Mouse (Mus musculus) activated CD4-positive, CD25-positive, alpha-beta regulatory T cell, adult 4 months (primary cell): ENCODE results near the gene Wdr17. TPM values are rescaled to one million over a fixed set of nuclear protein-coding genes. Genes with fewer than 3 reads are reported as not detected.

Experiments
- ATAC-seq: one replicate; pipeline ENCODE4 v1.8.0; 2017
- polyA plus RNA-seq, 2 experiments: library from polyadenylated mRNA; unstranded; fragments of 100-300 nt; shearing (Covaris generic); gene quantifications; one replicate each; pipeline ENCODE4 v1.2.1; 2017

Wdr17 gene
- polyA plus RNA-seq = 1 to 10 TPM in 1 of 2 experiments, not detected in 1; 1.1 TPM

GRCm38 (mm10) chr8:54886987-54887785, at the start of gene Wdr17:
Gene Wdr17, minus strand, starts transcription at chr8:54887184.
- ATAC-seq = no peak

DNA sequence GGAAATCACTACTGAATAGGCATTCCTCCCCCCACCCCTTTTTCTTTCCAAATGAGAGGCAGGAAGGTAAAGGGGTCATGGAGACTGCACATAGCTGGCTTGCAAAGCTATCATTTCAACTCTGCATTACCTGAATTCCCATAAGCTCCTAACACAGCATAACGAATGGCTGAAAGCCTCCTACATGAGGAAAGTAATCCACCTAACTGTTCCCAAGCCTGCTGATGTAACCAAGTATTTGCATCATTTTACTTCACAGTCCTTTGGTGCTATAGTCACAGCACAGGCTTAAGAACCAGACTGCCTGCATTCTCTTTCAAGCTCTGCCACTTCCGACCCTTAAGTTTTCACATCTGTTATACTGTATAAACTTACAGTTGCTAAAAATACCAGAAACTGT, 45.3 kb upstream of the Wdr17 start:
- ATAC-seq = no peak

DNA sequence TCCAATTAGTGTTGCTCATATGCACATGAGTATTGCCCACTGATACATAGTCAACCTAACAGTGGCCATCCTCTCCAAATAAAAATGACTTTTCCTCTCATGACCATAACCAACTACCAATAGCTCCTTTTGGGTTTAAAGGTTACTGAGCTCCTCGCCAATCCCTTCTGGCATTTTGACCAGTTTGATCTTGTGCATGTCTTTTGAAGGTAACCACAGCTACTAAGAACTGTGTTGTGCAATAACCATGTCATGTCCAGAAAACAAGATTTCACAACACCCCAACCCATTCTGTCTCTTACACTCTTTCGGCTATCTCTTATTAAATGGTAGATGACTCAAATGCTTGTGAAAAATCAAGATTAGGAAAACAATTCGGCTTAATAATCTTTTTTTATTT, 38.0 kb upstream of the Wdr17 start:
- ATAC-seq = no peak

- ATAC-seq = no peak
These were observed 35.3 kb upstream of the Wdr17 start for GRCm38 (mm10) chr8:54922160-54922855.

- ATAC-seq = no peak
These were observed 30.7 kb upstream of the Wdr17 start for GRCm38 (mm10) chr8:54917710-54918109.

GRCm38 (mm10) chr8:54912891-54913290, 25.9 kb upstream of the Wdr17 start:
- no peak for ATAC-seq

DNA sequence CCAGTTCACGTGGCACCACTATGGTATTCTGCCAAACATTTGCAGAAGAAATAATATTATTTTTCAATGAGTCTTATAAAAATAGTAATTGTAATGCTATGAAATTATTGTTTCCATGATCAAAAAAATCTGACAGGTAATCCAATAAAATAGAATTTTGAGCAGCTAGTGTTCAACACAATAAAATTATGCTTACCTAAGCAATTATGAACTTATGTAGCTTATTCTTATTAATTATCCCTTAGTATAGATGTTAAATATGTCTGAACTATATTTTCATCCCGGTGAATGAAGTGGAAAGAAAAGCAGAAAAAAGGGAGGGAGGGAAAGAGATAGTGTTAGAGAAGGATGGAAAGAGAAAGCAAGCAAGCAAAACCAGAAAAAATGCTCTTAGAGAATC, 12.5 kb upstream of the Wdr17 start:
- no peak for ATAC-seq

- ATAC-seq = no peak
These were observed 7.8 kb upstream of the Wdr17 start for GRCm38 (mm10) chr8:54894637-54895322.

DNA sequence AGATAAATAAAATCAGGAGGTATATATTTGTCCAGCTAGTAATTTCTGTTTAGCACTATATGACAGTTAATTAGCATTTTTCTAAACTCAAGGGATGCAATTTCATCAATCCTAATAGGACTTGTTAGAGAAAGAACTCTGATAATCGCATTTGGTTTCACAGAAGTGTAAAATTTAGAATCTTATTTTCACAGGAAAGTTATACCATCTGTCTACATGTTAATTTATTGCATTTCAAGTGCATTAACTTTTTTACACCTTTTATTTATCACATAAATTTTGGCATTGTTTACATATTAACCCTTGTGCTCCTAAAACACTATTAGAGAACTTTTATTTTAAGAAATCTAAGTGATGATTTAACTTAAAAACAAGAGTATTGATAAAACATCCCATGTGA, 7.2 kb upstream of the Wdr17 start:
- no peak for ATAC-seq

DNA sequence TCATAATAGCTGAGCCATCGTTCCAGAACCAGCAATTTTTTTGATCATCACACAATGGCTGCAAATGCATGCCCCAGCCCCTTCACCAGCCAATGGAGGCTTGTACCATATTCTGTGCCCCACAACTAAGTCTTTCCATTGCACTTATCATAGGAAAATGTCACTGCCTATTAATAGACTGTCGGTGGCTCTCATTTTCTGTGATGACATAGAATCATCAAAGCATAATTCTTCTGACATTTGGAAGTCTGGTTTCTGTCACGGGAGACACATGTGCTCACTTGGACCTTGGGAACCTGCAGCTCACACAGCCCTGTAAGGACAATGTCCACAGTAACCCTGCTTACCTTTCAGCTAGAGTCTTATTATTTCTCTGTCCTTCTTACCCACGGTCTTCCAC, 424 bp downstream of the Wdr17 start:
- no peak for ATAC-seq

DNA sequence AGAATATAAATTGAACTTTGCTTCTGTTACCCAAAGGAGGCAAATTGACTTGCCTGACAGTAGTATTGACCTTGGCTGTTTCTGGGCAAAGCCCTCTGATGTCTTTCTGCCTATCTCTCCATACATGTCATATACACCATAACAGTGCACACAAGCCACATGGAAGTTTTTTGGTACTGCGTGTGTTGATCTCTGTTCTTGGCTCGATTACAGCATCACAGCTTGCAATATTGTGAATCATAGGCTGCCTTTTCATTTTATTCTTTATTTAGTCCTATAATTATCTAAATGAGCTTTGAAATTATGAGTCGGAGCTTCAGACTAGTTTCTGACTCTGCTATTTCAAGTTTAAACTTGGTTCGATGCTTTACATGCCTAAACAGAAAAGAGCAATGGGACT, 10.5 kb downstream of the Wdr17 start:
- no peak for ATAC-seq

GRCm38 (mm10) chr8:54864761-54865064, 22.3 kb downstream of the Wdr17 start:
- ATAC-seq = no peak

GRCm38 (mm10) chr8:54864038-54864760, 22.8 kb downstream of the Wdr17 start:
- no peak for ATAC-seq

DNA sequence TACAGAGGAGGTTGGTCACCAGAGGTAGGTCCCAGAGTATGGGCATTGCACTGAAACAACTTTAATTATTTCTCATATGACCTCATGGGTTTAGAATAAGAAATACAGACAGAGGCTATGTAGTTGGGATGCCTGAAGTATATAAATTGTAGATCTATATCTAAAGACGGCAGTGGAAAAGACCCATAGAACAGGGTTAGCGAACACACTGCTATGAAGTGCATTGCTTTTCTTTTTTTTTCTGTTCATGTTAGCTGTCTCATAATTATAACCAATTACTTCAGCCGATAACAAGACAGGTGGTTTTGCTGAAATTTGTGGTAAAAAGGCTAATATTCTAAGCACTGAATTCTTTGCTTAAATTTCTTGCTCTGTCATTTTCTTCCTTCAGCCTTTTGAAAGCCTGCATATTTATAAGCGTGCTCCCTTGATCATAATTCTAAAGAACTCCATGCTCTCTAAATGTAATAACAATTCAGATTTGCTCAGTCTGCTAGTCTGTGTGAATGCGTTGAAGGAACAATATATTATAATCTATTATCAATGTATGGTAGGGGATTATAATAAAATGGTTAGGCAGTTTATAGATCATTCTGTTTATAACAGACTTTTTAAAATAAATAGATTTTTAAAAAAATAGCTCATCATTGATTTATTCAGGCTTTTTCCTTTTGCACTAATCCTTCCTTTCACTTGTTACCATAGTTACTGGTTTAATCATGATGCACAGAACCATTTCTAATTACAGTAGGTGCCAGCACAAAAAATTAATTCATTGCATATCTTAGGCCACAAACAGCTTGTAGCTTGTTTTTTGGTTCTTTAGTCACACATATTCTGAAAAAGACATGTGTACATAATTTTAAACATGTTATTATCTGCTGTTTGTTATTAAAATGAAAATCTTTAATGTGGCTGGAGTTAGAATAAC, 50.7 kb downstream of the Wdr17 start:
- no peak for ATAC-seq

DNA sequence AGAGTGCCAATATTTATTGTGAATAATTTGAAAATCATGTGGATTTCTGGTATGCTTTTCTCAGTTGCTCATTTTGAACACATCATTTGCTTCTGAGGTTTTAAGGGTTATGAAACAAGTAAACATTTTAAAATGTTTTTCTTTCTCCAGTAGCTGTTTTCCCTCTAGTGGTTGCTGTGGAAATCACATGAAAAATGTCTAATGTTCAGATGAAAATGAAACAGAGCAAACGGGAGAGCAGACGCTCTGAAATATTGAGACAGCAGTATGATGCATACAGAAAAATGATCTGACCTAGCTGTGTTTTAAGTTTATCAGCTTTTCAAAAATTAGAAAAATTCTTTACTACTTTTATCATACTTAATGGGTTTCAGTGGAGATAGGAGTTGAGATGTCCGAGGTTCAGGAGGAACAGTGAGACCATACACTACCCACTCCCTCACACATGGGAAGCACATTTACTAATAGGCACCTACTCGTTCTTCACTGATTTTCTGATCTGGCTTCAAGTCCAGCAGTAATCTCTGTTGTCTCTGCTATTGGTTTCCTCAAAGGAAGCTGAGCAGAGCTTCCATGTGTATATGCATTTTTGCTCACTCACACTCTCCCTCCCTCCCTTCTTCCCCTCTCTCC, 57.1 kb downstream of the Wdr17 start:
- ATAC-seq = no peak

GRCm38 (mm10) chr8:54827974-54828373, 59.0 kb downstream of the Wdr17 start:
- ATAC-seq = no peak

- ATAC-seq = no peak
These were observed 64.0 kb downstream of the Wdr17 start for GRCm38 (mm10) chr8:54822956-54823355.

GRCm38 (mm10) chr8:54818651-54819050, 68.3 kb downstream of the Wdr17 start:
- ATAC-seq = no peak

DNA sequence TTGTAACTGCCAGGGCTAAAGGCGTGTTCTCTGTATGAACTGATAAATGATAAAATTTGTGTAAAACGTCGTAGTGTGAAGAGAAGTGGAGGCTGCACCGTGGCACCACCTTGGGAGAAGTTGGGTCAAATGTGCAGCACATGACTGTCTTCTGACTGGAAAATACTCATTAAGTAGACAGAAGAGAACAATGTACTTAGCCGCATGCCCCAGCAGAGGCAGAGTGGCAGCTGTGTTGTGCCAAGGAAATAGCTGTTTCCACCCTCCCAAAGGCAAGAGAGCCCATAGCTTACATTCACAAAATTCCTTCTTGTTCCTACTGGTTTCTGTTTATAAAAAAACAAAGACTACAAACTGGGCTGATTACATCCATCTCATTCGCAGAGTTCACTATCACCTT, 78.8 kb downstream of the Wdr17 start:
- ATAC-seq = no peak

GRCm38 (mm10) chr8:54806173-54806572, 80.8 kb downstream of the Wdr17 start:
- no peak for ATAC-seq

GRCm38 (mm10) chr8:54792699-54793061, 94.3 kb downstream of the Wdr17 start:
- ATAC-seq = no peak
